Mouse (Mus musculus): ENCODE results near the gene Atg10. TPM values are rescaled to one million over a fixed set of nuclear protein-coding genes. Genes with fewer than 3 reads are reported as not detected.
A peak's percentile ranks its signal among the peaks of the same experiment; 100 is the strongest.

The Atg10 gene
- total RNA-seq (2012; rRNA removed) (2.0 and 2.7 TPM in 2 replicates), polyA plus RNA-seq (2012; ENCODE audit: insufficient read depth in 1 of 2, insufficient read length in 2 of 2, low read depth in 1 of 2, low replicate concordance in 2 of 2, missing spikeins in 1 of 2) (1 to 10 TPM in 1 of 2 experiments, not detected in 1; 4.3 TPM)

DNA sequence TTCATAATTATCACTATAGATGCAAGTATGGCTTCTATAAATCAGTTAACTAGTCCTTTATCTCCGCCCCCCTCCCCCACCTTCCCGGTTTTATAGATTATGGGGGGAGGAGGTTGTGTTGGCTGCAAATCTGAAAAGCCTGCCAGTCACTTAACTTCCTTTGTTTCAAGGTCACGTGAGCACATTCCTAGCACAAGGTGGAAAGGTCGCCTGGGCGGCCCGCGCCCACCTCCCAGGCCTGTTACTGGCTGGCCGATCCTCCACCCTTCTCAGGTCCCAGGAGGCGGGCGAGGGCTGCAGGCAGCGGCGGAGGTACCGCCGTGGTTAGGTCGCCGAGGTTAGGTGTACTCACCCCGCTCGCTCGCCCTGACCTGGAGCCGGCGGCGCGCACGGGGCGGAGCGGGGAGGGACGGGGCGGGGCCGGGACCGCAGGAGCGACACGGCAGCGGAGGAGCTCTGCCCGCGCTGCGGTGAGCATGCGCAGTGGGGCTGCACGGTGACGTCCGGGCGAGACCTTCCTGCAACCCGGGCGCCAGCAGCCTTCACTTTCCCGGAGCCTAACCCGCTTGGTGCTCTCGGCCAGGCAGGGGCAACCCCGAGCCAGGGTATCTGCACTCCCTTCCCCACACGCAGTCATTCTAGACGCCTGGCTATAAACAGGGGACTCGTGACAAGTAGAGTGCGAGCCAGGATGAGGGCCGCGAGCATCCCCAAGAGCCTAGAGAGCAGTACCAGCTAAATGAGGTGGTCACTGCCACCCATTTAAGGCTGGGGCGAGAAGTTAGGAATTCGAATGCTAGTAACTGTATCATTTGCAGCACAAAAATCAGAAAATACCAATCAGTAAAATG, at the start of gene Atg10:
Gene Atg10, minus strand, starts transcription at position 382 of the 851 bp plus-strand sequence.
- Histone ChIP-seq H3K27me3 (ENCODE audit: control insufficient read depth in 1 of 2, insufficient read depth in 2 of 2, low read length in 2 of 2) (no peaks in the 10 kb centered on the region), H3K9me3 (replicated peaks; ENCODE audit: insufficient read depth, low read length) (no peaks in the 10 kb centered on the region), H3K27ac (ENCODE audit: control insufficient read depth, low read depth, low read length) (peak within 1 kb of the TSS; percentile 72), H3K79me2 (ENCODE audit: control insufficient read depth, insufficient read depth, low read length, poor library complexity) (no peaks in the 10 kb centered on the region; the same call in 1 of the 2 replicates), H3K36me3 (ENCODE audit: control insufficient read depth in 1 of 2, insufficient read depth in 2 of 2, low read length in 2 of 2) (peaks cover 0 to 10% of the 10 kb centered on the region in 2 experiments; a peak in 2 of 4 replicates), H3K4me1 (ENCODE audit: control insufficient read depth in 1 of 2, insufficient read depth in 2 of 2, low read length in 2 of 2) (peaks cover 0 to 6% of the 10 kb centered on the region in 2 experiments; a peak in 2 of 4 replicates), H3K9ac (ENCODE audit: control insufficient read depth, low read depth, low read length, poor library complexity, severe bottlenecking) (peak within 1 kb of the TSS; percentile 87), H3K4me3 (ENCODE audit: control insufficient read depth in 1 of 2, insufficient read depth in 1 of 2, low read depth in 2 of 2, low read length in 2 of 2) (peak within 1 kb of the TSS; percentile 74 to 94)
- peak; percentile 95 for DNase-seq (ENCODE audit: low read depth, low spot score)
- TF ChIP-seq CHD1 (IDR thresholded peaks at IDR 0.05; ENCODE audit: low read depth, low read length) (0 out of 2 replicates have a peak, but pooled peaks have one; percentile 39), USF2 (IDR thresholded peaks at IDR 0.05; ENCODE audit: borderline replicate concordance in 1 of 2, insufficient read depth in 1 of 2, low read depth in 1 of 2, low read length in 2 of 2) (peak; percentile 60 to 86), GATA1 (IDR thresholded peaks at IDR 0.05; ENCODE audit: low read depth, low read length) (peak; percentile 57), MAZ (IDR thresholded peaks at IDR 0.05; ENCODE audit: low read depth, low read length) (peak; percentile 42; the same call in 1 of the 2 replicates), USF1 (IDR thresholded peaks at IDR 0.05; ENCODE audit: low read depth, low read length) (peak; percentile 97), EP300 (IDR thresholded peaks at IDR 0.05; ENCODE audit: low read depth in 1 of 2, low read length in 2 of 2) (peak; percentile 50 to 65; a peak in 2 of 4 replicates), BHLHE40 (IDR thresholded peaks at IDR 0.05; ENCODE audit: borderline replicate concordance, low read depth, low read length) (peak; percentile 93), E2F4 (IDR thresholded peaks at IDR 0.05; ENCODE audit: borderline replicate concordance, low read depth, low read length) (no peak), POLR2AphosphoS5 (IDR thresholded peaks at IDR 0.05; ENCODE audit: borderline replicate concordance, low read depth, low read length) (no peak), ELF1 (IDR thresholded peaks at IDR 0.05; ENCODE audit: low read depth, low read length) (peak; percentile 43; the same call in 1 of the 2 replicates), MYB (IDR thresholded peaks at IDR 0.05; ENCODE audit: low read depth, low read length) (no peak), CHD2 (IDR thresholded peaks at IDR 0.05; ENCODE audit: low read length) (peak; percentile 57), MYC (IDR thresholded peaks at IDR 0.05; ENCODE audit: low read depth, low read length) (no peak), RCOR1 (IDR thresholded peaks at IDR 0.05; ENCODE audit: low read depth, low read length) (peak; percentile 95), NRF1 (IDR thresholded peaks at IDR 0.05; ENCODE audit: insufficient read depth, low read depth, low read length, poor library complexity, severe bottlenecking) (peak; percentile 99), JUND (IDR thresholded peaks at IDR 0.05; ENCODE audit: low read depth, low read length) (no peak), POLR2AphosphoS2 (IDR thresholded peaks at IDR 0.05; ENCODE audit: low read length) (peak; percentile 87), GABPA (IDR thresholded peaks at IDR 0.05; ENCODE audit: low read depth, low read length) (no peak), HCFC1 (IDR thresholded peaks at IDR 0.05; ENCODE audit: low read depth, low read length) (peak; percentile 20; the same call in 1 of the 2 replicates), SIN3A (IDR thresholded peaks at IDR 0.05; ENCODE audit: low read length) (peak; percentile 27; the same call in 1 of the 2 replicates), ETS1 (IDR thresholded peaks at IDR 0.05; ENCODE audit: low read depth, low read length) (peak; percentile 60), ZC3H11A (IDR thresholded peaks at IDR 0.05; ENCODE audit: low read depth, low read length) (no peak), ZMIZ1 (IDR thresholded peaks at IDR 0.05; ENCODE audit: low read depth, low read length) (peak; percentile 92), SMC3 (IDR thresholded peaks at IDR 0.05; ENCODE audit: low read depth, low read length) (no peak), CTCF (IDR thresholded peaks at IDR 0.05 in 2 of 3, conservative IDR thresholded peaks at IDR 0.05 in 1 of 3; ENCODE audit: control insufficient read depth in 1 of 3, insufficient read depth in 1 of 3, low read depth in 2 of 3, low read length in 3 of 3, poor library complexity in 1 of 3, severe bottlenecking in 1 of 3) (no peak), TAL1 (IDR thresholded peaks at IDR 0.05; ENCODE audit: low read length) (no peak), ZKSCAN1 (IDR thresholded peaks at IDR 0.05; ENCODE audit: low read depth, low read length) (no peak), TCF12 (IDR thresholded peaks at IDR 0.05; ENCODE audit: low read depth, low read length) (peak; percentile 46), TBP (IDR thresholded peaks at IDR 0.05; ENCODE audit: low read depth, low read length) (0 out of 2 replicates have a peak, but pooled peaks have one; percentile 13), UBTF (IDR thresholded peaks at IDR 0.05; ENCODE audit: borderline replicate concordance, insufficient read depth, low read depth, low read length) (no peak), KAT2A (conservative IDR thresholded peaks at IDR 0.05; ENCODE audit: low read depth, low read length) (no peak), MAX (IDR thresholded peaks at IDR 0.05; ENCODE audit: low read length) (peak; percentile 76), MXI1 (IDR thresholded peaks at IDR 0.05; ENCODE audit: low read depth, low read length) (peak; percentile 58), POLR2A (IDR thresholded peaks at IDR 0.05; ENCODE audit: control insufficient read depth in 1 of 2, insufficient read depth in 1 of 2, low read depth in 1 of 2, low read length in 2 of 2, poor library complexity in 1 of 2) (peak; percentile 79 to 90), RAD21 (IDR thresholded peaks at IDR 0.05; ENCODE audit: low read depth, low read length) (no peak)

Measured in MEL (cell line).